ENCODE assay signal across 25 mouse cellular contexts in genomic region chr16:51041311-51041710, GRCm38 (mm10).
DNase-seq lines count a peak whose midpoint lies in the region; ATAC-seq lines count a peak whose summit lies in the region.
"Had no signal": no experiment of that assay in that cellular context is flagged by ENCODE, and none has a peak within 500 bp of the region (broad histone marks: within the 10 kb centered on the region; RNA-seq: fewer than 3 reads in every experiment).

No protein-coding gene starts in this region.

- no peaks in the 10 kb centered on the region for H3K9me3 ChIP-seq in forebrain, embryonic 13.5 days (replicated peaks)
- no peaks in the 10 kb centered on the region for H3K9me3 ChIP-seq in forebrain, embryonic 10.5 days
- no peaks in the 10 kb centered on the region for H3K9me3 ChIP-seq in kidney, embryonic 15.5 days (replicated peaks)
- H3K9me3 ChIP-seq: embryonic facial prominence, embryonic 15.5 days; heart, embryonic 10.5 days; intestine, embryonic 15.5 days; limb, embryonic 13.5 days; liver, embryonic 13.5 days; midbrain, embryonic 12.5 days; neural tube, embryonic 15.5 days had no signal

- no peak overlapping the region for H3K4me2 ChIP-seq in forebrain, embryonic 13.5 days
- H3K4me2 ChIP-seq in kidney, embryonic 15.5 days: no peak overlapping the region
- H3K4me2 ChIP-seq: embryonic facial prominence, embryonic 15.5 days; intestine, embryonic 15.5 days; limb, embryonic 13.5 days; liver, embryonic 13.5 days; midbrain, embryonic 12.5 days; neural tube, embryonic 15.5 days had no signal

- H3K36me3 ChIP-seq in forebrain, embryonic 13.5 days (ENCODE audit: poor library complexity, severe bottlenecking): no peaks in the 10 kb centered on the region
- H3K36me3 ChIP-seq in forebrain, embryonic 10.5 days (replicated peaks): no peaks in the 10 kb centered on the region
- H3K36me3 ChIP-seq in kidney, embryonic 15.5 days: no peaks in the 10 kb centered on the region
- H3K36me3 ChIP-seq: embryonic facial prominence, embryonic 15.5 days; heart, embryonic 10.5 days; intestine, embryonic 15.5 days; limb, embryonic 13.5 days; liver, embryonic 13.5 days; midbrain, embryonic 12.5 days; neural tube, embryonic 15.5 days had no signal

- no peak for DNase-seq in forebrain, embryonic 10.5 days (ENCODE audit: extremely low spot score, low spot score)
- peak; percentile 6 to 61 for DNase-seq in layer of hippocampus, adult 18-20 months (ENCODE audit: low spot score in 2 of 2)
- DNase-seq in layer of hippocampus, postnatal 25 days (ENCODE audit: extremely low spot score in 1 of 2, low spot score in 1 of 2): no peak
- peak; percentile 32 for DNase-seq in brain, embryonic 18.5 days (ENCODE audit: low read depth, low spot score)
- peak; percentile 26 for DNase-seq in layer of hippocampus, adult 9-10 months (ENCODE audit: low spot score)
- no peak for DNase-seq in urinary bladder, postnatal 25 days (ENCODE audit: low spot score)
- DNase-seq: adrenal gland, postnatal 14 days; cerebellum, adult 11 months; cerebellum, adult 9-11 months; gastrocnemius, adult 2 months; kidney, adult 9 months; kidney, postnatal 25 days; liver, embryonic 13.5 days; lung, adult 2 months; lung, postnatal 14 days; thymus, postnatal 14 days had no signal

- H3K27me3 ChIP-seq in forebrain, embryonic 13.5 days: no peaks in the 10 kb centered on the region
- H3K27me3 ChIP-seq in forebrain, embryonic 10.5 days (ENCODE audit: poor library complexity, severe bottlenecking): no peaks in the 10 kb centered on the region
- no peaks in the 10 kb centered on the region for H3K27me3 ChIP-seq in kidney, embryonic 15.5 days
- H3K27me3 ChIP-seq: embryonic facial prominence, embryonic 15.5 days; intestine, embryonic 15.5 days; limb, embryonic 13.5 days; liver, embryonic 13.5 days; midbrain, embryonic 12.5 days; neural tube, embryonic 15.5 days had no signal

- no peak overlapping the region for H3K4me3 ChIP-seq in forebrain, embryonic 13.5 days
- no peak overlapping the region for H3K4me3 ChIP-seq in forebrain, embryonic 10.5 days
- H3K4me3 ChIP-seq in kidney, embryonic 15.5 days (replicated peaks): no peak overlapping the region
- H3K4me3 ChIP-seq: embryonic facial prominence, embryonic 15.5 days; gastrocnemius, adult 2 months; heart, embryonic 10.5 days; intestine, embryonic 15.5 days; limb, embryonic 13.5 days; liver, embryonic 13.5 days; midbrain, embryonic 12.5 days; neural tube, embryonic 15.5 days had no signal

- no peak overlapping the region for H3K9ac ChIP-seq in forebrain, embryonic 13.5 days
- H3K9ac ChIP-seq in kidney, embryonic 15.5 days: no peak overlapping the region
- H3K9ac ChIP-seq: embryonic facial prominence, embryonic 15.5 days; intestine, embryonic 15.5 days; limb, embryonic 13.5 days; liver, embryonic 13.5 days; midbrain, embryonic 12.5 days; neural tube, embryonic 15.5 days had no signal

- H3K4me1 ChIP-seq in forebrain, embryonic 13.5 days: no peaks in the 10 kb centered on the region
- no peaks in the 10 kb centered on the region for H3K4me1 ChIP-seq in forebrain, embryonic 10.5 days
- H3K4me1 ChIP-seq in kidney, embryonic 15.5 days: no peaks in the 10 kb centered on the region
- H3K4me1 ChIP-seq: embryonic facial prominence, embryonic 15.5 days; heart, embryonic 10.5 days; intestine, embryonic 15.5 days; liver, embryonic 13.5 days; midbrain, embryonic 12.5 days; neural tube, embryonic 15.5 days had no signal

- no peak overlapping the region for H3K27ac ChIP-seq in forebrain, embryonic 13.5 days
- H3K27ac ChIP-seq in forebrain, embryonic 10.5 days: no peak overlapping the region
- H3K27ac ChIP-seq in kidney, embryonic 15.5 days: no peak overlapping the region
- H3K27ac ChIP-seq: embryonic facial prominence, embryonic 15.5 days; gastrocnemius, adult 2 months; heart, embryonic 10.5 days; intestine, embryonic 15.5 days; limb, embryonic 13.5 days; liver, embryonic 13.5 days; midbrain, embryonic 12.5 days; neural tube, embryonic 15.5 days had no signal

- WGBS in forebrain, embryonic 13.5 days: 90% methylated on average over 4 of the region's 4 CpGs
- 94% methylated on average over 4 of the region's 4 CpGs for WGBS in forebrain, embryonic 10.5 days
- WGBS in kidney, embryonic 15.5 days: 86% methylated on average over 4 of the region's 4 CpGs

- peak; percentile 73 for ATAC-seq in forebrain, embryonic 13.5 days
- no peak for ATAC-seq in kidney, embryonic 15.5 days (replicated peaks; ENCODE audit: low FRiP score)
- ATAC-seq: hindbrain, embryonic 16.5 days; intestine, embryonic 15.5 days had no signal

Comparison
In these comparisons a context has a peak if more than half of its experiments do, and no peak if none do; other contexts are left out.
1. DNase-seq: peak in layer of hippocampus, adult 18-20 months (2 of 2), brain, embryonic 18.5 days (single experiment) and layer of hippocampus, adult 9-10 months (single experiment); none in forebrain, embryonic 10.5 days (single experiment), layer of hippocampus, postnatal 25 days (0 of 2) and urinary bladder, postnatal 25 days (single experiment).